Mouse (Mus musculus) cerebellum, adult 18-20 months (tissue): ENCODE measurements around the gene Muc13.

Source experiments
- DNase-seq, 2 experiments: peaks; one replicate each; pipeline ENCODE4 v3.0.0; 2021

Muc13 gene

DNA sequence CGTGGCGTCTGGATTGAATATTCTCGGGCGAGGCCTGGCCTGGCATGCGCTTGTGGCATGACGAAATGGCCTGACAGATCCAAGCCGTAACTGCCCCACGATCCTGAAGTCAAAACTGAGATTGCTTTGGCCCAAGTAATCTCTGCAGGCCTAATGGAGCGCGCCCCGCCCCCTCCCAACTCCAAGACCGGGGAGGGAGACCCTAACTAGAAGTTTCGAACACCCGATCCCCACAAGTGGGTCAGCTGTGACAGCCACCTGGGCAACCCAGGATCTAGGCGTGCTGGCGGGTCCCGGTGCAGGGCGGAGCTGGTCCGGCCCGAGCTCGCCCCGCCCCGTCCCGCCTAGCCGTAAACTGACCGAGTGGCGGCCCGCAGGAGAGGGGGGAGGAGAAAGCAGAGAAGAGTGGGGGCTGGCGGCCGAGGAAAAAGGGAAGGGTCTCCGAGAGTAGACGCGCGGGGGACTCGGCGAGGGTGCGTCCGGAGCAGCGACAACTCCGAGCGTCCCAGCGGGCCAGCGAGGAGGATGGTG is 35.5 kb downstream of the Muc13 start, which contains the start of gene Itgb5:
Gene Itgb5, plus strand, starts transcription at position 365 of the 531 bp plus-strand sequence.
- peak; percentile 83 to 87 for DNase-seq

DNA sequence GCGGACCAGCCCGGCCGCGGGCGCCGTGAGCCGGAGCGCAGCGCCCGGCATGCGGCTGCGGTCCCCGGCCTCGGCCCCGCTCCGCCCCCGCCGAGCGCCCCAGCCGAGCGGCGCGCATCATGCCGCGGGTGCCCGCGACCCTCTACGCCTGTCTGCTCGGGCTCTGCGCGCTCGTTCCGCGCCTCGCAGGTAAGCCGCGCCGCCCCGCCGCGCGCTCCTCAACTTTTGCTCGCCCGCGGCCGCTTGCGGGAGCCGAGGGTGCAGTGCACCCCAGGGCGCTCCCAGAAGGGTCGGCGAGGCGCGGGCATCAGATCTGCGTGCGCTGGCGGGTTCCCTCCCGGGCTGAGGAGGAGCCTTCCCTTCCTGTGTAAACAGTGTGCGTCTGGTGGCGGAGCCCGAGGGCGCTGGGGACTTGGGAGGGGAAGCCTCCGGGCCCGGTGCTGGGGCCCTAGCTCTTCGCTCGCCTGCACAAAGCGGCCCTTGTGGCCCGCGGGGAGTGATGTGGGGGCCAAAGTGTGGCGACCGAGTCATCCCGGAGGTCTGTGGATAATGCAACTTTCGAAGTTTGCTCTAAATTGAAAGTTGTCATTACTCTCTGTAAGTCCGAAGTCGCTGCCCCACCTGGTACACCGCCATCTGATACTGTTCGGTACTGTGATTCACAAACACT is 36.1 kb downstream of the Muc13 start:
- DNase-seq: peak; percentile 60 to 64

DNA sequence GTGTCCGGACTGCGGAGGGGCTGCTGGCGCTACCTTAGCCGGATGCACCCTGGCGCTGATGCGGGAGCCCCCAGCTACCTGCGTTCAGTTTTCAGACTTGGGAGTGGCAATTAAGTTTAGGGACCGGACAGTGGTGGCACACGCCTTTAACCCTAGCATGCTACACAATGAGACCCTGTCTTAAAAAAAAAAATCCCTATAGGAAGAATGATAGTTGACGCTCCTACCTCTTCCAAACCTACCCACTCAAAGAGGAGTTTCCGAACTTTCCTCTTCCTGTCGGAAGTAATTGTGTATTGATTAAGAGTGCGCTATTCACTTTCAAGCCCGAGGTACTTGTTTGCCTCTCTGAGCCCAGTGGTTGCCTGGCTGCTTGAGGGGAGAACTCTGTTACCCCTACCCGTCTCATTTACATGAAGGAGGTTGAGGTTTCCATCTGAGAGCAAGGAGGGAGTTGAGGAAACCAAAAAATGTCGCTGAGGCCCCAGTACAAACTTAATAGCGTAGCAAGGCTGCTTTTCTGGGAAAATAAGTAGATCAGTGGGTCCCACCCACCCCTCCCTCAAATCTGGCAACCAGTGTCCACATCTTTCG is 36.8 kb downstream of the Muc13 start:
- no peak for DNase-seq

DNA sequence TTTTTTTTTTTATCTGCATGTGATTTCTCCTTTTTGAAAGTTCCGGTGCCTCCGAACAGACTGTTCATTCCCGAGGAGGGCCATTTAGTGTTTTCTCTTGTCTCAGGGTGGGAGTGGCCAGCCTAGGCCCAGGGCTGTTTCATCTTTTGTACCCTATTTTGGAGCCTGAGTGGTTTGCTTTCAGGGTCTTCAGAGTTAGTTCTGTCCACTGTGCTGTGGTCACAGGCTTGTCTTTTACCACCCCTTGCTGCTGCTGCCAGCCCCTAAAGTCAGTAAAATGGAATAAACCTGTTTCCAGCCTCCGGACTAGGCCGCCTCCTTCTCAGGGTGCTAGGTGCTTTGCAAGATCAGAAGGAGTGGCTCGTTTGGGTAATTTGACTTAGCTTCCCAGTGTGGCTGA is 38.2 kb downstream of the Muc13 start:
- DNase-seq: no peak

DNA sequence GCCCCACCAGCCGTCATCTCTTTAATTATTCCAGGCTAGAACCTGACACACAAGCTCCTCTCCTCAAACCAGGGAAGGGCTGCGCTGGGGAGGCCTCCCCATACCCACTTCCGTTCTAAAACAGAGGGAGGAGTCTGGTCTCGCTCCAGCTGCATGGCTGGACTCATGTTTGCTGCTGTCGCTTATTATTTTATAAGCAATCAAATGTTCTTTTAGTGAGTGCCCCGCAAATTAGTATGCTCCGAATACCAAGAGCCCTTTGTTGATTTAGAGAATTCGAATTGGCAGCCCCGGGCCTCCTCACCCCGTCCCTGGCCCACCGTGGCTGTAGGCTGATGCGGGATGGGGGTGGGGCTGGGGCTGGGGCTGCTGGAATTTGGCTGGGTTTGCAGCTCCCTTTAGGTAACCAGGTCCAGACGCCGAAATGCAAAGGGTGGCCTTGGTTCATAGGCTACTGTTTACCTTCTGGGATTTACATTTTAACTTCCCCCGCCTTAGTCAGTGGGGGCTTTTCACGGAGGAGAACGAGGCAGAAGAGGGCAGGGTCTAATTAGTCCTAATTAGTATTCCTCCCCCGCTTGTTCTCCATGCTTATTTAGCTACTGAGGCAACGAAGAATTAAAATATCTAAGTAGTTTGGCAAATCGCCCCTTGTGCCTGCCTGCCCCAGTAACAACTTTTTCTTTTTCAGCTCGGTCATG is 39.0 kb downstream of the Muc13 start:
- no peak for DNase-seq

DNA sequence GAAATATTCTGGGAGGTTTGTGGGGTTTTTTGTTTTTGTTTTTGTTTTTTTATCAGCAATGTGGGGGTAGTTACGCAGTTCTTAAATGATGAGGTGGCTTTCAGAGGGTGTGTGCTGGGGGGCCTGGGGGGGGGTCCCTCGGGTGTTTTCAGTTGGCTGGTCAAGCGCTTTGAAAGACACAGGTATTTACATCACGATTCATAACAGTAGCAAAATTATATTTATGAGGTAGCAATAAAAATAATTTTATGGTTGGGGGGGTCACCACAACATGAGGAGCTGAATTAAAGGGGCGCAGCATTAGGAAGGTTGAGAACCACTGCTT is 39.6 kb downstream of the Muc13 start:
- DNase-seq: no peak

DNA sequence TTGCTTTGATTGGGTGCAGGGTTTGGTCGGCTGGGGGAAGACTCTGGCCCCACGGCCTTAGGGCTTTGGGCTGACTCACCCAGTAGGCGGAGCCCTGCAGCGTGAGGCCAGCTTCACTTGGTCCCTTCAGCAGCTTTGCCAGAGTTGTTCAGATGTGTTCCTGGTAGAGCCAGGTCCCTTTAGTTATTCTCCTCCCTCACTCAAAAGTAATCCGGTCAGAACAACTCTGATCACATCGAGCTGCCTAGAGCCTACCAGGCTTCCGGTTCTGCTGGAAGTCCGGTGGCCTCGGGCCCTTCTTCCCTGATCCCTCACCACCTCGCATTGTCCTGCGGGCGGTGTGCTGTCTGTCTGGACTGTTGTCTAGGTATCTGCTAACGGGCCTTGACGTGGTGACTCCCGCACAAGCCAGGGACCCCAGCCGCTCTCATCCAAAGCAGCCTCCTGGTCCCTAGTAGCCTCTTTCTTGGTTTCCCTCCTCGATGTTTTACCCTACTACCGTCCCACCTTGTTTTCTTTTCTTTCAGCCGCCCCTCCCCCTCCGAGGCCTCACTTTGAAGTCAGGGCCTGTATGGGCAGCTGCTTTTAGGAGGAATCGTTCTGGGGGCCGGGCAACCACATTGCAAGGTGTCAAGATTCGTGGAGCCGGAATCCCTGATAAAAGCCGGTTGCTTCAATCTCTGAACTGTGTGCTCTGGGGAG is 40.1 kb downstream of the Muc13 start:
- peak; percentile 54 to 62 for DNase-seq

DNA sequence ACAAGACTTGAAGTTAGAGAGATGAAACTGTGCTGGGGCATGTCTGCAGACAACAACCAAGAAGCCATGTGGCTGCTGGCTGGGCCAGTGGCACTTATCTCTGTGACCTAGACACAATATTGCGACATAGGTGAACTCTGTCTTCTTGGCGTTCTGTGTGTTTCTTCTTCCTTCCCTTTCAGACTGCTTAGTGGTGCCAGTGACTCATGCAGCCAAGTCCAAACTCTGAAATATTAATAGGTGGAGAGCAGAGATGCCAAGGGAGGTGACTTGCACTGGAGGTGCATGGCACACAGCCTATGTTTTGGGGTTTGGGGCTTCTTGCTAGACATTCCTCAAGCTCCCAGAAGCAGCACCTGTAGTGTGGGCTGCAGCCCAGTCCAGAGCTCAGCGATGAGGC is 42.8 kb downstream of the Muc13 start:
- peak in 1 of 2 experiments; percentile 39 for DNase-seq

DNA sequence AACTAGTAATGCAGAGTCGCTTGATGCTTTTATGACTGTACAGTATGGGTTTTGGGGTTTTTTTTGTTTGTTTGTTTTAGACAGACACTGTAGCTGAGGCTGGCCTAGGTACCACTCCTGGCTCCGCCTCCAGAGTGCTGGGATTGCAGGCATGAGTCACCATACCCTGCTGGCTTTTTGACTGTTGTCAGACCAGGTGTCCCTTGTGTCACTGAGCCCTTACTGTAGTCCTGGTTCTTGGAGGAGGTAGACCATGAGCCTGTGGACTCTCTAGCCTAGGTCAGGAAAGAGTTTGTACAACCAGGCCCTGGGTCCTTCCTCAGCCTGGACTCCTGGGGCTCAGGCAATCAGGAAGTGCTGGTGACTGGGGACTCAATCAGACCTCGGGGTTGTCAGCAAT is 43.4 kb downstream of the Muc13 start:
- peak; percentile 64 to 78 for DNase-seq

DNA sequence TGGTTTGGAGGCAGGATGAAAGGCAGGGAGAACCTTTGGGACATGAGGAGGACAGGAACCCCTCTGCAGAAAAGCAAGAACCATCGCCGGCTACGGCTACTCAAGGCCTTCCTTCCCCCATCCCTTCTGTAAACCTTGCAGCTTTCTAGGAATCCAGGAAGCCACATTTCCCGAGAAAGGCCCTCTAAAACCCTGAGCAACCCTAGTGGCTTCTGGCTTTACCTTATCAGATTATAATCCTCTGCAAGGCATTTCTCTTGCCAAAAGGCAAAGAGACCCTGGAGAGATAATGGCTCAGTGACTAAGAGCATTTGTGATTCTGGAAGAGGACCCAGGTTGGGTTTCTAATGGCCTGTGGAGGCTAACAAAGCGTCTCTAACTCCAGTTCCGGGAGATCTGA is 46.8 kb downstream of the Muc13 start:
- DNase-seq: no peak

DNA sequence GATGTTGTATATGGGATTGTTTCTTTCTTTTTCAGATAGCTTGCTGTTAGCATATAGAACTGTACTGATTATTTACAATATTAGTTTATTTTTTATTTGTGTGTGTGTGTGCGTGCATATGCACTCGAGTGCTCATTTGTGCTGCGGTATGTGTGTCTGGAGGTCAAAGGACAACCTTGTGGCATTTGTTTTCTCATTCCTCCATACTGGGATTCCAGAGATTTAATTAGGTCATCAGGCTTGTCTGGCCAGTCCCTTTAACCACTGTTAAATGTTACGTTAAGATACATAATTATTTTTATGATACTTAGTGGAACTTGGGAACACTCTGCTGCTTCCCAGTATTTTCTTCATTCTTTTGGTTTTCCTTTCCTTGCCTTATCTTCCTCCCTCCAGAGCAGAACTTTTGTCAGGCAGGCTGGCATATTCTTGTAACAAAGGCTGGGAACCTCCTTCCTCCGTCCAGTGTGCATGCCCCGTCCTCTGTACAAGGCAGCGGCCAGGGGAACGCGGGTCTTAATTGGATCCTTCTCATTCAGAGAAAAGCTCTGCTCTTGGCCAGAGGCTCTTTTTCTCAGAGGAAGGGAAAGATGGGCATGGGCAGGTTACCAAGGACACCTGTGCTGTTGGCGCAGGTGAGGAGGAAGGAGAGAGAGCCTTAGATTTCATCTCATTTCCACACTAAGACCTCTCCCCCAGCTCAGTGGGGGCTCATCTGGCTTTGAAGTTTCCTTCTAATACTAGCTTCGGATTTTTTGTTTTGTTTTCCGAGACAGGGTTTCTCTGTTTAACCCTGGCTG is 48.4 kb downstream of the Muc13 start:
- DNase-seq: peak; percentile 44 to 55

DNA sequence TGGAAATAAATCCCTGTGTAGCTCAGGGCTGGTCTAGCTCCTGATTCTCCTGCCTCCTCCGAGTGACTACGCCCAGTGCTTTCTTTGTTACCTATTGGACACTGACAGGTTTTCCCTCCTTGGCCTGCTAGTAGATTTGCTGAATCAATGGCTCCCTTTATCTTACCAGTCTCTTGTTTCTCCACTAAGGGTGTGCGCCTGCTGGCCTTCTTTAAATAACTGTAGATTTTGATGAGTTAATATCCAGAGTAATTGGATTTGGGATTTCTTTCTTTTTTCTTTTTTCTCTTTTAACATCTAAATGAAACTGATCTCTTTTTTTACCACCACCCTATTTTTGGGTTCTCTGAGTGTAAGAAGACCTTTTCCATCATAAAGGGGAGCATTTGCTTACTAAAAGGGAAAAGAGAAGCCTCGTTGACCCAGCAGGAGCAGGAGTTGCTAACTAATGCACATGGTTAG is 50.3 kb downstream of the Muc13 start:
- no peak for DNase-seq

DNA sequence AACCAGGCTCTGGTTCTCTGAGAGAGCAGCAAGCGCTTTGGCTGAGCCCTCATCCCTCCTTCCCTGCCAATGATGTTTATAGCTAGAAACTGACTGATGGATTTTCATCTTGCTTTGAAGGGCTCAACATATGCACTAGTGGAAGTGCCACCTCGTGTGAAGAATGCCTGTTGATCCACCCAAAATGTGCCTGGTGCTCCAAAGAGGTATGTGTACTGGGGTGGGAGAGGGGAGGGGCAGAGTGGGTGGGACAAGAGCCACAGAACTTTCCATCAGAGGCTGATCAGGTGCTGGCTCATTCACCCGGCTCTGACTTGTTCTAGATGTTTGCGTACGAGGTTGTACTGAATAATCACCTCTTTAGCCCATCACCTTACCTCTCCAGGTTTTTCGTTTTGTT is 51.0 kb downstream of the Muc13 start:
- no peak for DNase-seq

DNA sequence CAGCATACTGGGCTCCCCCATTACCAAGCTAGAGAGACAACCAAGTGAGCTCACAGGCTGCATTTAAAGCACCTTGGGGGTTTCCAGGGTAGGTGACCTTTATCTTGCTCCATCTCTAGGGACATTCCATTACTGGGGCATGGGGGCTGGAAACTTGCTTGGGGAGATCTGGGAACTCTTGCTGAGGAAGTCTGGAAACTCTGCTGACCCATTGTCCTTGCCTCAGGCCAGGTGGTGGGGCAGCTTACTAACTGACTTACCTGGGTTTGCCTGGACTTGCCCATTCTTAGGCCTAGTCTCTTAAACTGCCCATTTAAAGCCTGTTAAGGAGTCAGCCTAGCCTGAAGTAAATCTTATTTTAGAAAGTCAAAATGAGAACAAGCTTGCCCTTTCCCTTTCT is 59.4 kb downstream of the Muc13 start:
- DNase-seq: no peak

DNA sequence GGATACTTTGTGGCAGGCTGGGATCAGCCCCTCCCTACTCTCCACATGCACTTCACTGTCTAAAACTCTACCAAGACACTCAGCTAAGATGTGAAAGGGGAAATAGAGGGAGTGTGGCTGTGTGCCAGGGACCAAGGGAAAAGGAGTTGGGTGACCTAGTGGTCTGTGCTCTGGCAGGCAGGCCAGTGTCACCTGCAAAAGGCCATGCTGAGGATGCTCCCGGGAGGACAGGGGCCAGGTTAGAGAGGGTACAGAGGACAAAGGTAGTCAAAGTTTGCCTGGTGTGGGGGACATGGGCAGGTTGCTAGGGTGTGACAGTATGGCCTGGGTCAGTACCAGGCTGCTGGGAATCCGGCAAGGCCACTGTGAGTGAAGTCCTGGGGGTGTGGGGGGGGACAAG is 64.9 kb downstream of the Muc13 start:
- no peak for DNase-seq

DNA sequence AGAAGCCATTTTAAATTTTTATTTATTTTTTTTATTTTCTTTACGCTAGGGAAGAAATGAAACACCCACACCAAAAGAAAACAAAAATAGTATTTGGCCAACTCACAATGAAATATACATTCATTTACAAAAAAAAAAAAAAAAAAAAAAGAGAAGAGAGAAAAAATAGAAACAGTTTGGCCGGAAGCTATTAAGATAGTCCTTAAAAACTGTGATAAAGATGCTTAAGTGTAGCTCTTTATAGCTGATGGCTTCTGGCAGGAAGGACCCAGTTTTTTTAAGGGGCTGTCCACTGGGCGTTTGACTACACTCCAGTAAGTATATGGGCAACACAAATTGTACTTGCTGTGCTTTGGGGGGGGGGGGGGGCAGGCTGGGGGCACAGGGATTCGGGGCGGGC is 65.5 kb downstream of the Muc13 start:
- DNase-seq: no peak

DNA sequence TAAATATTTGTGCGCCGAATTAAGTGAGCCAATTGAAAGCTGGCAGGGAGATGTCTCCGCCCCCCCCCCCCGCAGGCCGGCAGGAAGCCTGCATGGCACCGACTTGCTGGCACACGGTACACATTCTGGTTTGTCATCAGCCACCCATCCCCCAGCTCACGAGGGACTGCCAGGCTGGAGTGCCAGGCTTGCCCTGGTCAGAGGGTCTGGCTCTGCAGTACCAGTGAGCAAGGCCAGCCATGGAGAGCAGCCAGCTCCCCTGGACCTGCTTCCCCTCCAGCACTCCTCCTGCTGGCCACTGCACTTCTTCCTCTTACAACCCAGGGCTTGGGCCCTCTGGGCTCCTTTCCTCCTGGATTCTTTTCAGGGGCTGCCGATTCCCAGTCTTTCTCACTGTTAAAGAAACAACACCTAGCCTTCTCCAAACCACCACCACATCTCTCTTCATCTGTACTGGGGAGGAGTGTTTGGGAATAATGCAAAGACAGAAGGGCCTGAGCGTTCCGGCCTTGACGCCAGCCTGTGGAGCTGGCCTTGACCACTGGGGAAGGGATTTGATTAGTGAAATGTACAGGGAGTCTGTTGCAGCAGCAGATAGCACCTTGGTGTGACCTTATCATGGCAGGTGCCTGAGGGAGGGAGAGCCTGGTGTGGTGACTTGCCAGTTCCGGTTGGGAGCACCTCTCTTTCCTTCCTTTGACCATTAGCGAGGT is 66.3 kb downstream of the Muc13 start:
- peak; percentile 94 to 98 for DNase-seq

DNA sequence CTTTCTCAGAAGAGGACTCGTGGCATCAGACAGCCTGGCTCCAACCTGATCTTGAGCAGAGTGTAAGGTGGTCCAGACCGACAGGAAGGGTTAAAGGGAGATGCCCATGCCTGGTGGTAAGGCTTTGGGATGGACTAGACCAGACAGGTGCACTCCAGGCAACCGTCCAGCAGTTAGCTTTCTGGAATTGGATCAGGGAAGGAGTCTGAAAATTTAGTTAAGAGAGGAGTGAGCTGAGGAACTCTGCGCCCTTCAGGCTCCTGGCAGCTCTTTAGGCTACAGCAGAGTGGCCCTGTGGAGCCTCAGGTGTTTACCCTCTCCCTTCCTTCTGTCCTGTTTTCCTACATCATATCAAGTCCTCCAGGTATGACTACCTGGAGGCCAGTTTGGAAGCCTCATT is 68.6 kb downstream of the Muc13 start:
- peak; percentile 57 to 65 for DNase-seq

DNA sequence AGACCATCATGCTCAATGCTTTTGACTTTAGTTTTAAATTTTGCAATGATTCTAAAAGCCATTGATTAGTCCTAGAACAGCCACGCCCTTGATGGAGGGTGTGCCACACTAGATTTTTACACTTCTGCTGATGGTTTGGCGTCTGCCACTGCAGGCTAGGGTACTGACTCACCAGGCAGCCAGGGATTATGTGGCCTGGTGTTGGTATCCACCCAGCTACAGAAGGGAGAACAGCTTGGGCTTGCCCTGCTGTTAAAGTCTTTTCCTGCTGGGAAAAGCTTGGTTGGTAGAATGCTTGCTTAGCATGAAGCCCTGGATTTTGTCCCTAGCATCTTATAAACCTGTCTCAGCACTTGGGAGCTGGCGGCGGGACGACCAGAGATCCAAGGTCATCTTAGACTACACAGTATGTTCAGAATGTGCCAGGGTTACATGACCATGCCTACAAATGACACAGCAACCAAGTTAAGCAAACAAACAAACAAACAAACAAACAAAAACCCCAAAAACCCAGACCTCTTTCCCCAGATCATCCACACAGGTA is 69.4 kb downstream of the Muc13 start:
- DNase-seq: peak; percentile 42 to 63
